Mouse (Mus musculus): Measurements from ENCODE around the gene Tctn1.

Gene Tctn1

DNA sequence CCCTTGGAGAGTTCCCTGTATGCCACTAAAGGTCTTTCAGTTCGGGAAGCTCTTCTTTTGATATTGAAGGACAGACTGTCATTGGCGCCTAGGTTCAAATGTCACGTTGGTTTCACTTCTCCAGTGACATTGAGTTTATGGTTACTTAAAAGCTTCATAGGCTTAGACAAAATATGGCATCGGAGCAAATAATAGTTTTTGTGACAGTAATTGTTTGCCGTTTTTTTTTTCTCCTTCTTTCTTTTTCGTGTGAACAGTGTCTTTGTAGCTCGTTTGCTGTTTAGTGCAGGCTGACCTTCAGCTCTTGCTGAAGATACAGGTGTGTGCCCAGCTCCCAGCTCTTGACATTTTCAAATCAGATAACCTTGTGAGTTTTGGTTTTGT, 21.5 kb upstream of the Tctn1 start:
- DNase-seq (ENCODE audit: low spot score in 2 of 2) = no peak

DNA sequence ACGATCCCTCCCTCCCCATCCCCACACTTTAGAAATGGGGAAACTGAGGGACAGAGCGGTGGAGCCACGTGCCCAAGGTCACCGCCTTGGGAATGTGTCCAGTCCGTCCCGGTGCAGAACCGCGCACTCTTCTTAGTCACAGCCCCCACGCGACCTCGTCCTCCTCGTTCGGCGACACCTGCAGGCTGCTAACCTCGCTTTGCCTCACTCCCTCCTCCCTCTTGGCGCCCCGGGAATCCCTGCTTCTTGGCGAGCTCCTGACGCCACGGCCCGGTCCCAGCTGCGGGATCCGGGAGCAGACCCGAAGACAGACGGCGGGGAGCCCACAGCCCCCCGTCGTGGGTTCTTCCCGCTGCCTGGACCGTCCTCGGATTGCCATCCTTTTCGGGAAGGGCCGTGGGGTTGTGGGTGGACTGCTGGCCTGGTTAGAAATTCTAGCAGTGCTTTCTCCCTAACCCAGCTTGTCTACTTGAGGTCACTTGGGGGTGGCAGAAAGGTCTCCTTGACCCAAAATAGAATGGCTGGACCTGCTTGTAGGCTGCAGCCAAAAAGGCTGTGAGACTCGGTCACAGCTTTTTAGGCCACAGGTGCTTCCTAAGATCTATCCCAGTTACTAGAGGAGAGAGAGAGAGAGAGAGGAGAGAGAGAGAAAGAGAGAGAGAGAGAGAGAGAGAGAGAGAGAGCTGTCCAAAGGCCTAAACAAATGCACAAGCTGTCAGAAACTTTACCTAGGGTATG, 20.9 kb upstream of the Tctn1 start:
- peak in 1 of 2 experiments; percentile 62 for DNase-seq (ENCODE audit: low spot score in 2 of 2)

DNA sequence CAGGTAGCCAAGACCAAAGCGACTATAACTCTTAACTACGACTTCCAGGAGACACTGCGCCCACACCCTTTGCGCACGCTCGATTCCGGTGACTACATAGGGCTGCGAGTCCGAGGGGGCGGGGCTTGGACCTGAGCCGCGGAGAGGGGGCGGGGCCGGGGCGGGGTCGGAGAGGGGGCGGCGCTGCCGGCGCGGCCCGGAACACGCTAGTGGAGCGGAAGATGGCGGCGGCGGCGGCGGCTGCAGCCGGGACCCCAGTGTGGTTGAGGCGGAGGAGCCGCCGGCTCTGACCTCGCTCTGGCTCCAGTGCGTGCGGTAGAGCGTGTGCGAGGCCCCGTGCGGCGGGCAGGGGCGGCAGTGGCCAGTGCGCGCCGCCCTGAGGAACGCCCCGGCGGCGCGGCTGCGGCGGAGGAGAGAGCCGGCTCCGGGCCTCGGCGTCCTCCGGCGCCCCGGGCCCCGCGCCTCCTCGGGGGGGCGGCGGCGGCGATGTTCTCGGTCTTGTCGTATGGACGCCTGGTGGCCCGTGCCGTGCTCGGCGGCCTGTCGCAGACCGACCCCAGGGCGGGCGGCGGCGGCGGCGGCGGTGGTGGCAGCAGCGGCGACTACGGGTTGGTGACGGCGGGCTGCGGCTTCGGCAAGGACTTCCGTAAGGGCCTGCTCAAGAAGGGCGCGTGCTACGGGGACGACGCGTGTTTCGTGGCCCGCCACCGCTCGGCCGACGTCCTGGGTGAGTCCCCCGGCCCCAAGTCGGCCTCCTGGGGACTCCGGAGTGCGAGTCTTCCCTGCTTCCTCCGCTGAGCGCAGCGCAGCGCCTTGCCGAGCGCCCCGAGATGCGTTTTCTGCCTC, 20.1 kb upstream of the Tctn1 start, which contains the start of gene Pptc7:
Gene Pptc7, plus strand, starts transcription at position 183 of the 846 bp plus-strand sequence.
- peak; percentile 85 to 97 for DNase-seq (ENCODE audit: low spot score in 2 of 2)

DNA sequence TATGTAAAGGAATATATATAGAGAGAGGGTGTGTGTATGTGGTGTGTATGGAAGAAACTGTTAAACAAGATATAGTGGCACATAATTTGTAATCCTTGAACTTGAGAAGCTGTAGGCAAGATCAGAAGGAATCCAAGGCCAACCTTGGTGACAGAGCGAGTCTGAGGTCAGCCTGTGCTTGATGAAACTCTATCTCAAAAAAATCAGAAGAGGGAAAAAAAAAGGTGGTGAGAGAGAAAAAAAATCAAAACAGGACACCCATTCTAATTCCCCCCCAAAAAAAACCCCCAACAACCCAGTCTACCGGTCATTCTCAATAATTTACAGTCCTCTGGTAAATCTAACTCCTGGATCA, 19.5 kb upstream of the Tctn1 start:
- no peak for DNase-seq (ENCODE audit: low spot score in 2 of 2)

DNA sequence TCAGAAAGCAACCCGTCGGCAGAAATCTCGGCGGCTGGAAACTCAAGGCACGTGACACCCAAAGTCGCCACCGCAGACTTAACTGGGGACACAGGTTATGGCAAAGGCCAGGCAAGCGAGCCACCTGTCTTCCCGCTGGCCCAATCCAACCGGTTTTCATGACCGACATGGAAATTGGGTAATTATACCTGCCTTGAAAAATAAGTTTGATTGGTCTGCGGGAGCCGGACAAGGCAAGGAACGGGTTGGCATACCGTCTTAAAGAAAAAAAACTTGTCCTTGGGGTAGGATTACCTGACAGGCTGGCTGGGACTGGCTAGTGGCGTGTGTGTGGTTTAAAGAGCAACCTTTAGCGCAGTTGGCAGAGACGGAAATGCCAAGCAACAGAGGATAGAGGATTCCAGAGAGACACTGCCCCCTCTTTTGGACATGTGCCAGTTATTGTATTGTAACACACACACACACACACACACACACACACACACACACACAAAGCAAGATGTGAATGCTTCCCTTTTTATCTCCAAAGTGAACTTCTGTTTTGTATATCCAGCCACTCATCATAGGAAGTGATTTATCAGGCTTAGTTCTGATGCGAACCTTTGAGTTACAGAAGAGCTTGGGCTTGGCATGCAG, 16.7 kb upstream of the Tctn1 start:
- no peak for DNase-seq (ENCODE audit: low spot score in 2 of 2)

DNA sequence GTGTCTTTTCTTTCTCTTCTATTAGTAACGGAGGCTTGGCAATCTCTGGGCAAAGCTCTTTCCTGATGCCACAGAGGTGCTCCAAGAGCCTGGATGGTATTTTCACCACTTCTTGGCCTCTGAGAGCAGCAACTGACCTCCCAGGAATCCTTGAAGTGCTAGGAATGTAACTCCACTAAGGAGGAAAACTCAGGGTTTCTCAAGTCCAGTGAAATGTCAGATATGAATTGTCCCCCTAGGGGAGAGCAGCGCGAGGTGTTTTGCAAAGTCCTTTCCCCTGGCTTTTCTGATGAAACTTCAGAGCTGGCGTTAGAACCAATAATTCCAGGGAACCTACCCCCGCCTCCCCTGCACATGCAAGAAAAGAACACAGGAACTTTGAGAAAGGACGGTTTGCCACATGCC, 16.2 kb upstream of the Tctn1 start:
- DNase-seq (ENCODE audit: low spot score in 2 of 2) = no peak

DNA sequence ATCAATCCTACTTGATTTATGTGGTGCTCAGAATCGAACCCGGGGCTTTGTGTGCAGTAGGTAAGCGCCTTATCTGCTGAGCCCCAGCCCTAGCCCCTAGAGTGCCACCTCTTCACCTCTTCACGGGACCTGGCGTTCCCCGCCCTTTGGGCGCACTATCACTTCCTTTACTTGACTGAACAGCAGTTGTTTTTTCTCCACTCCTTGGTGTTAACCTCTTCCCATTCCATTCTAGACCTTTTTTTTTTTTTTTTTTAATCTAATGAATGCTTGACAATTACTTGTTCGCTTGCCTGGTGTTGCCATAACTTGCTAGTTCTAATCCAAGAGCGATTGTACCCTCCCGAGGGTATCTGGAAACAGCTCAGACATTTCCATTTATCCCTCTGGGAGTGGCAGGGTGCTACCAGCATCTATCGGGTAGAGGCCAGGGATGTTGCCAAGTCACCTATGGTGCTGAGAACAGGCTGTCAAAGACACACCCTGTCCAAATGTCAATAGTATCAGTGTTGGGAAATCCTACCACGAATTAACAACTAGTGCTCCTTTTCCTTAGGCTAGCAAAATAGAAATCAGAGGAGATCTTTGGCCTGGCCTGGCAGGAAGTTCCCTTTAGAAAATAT, 15.7 kb upstream of the Tctn1 start:
- no peak for DNase-seq (ENCODE audit: low spot score in 2 of 2)

DNA sequence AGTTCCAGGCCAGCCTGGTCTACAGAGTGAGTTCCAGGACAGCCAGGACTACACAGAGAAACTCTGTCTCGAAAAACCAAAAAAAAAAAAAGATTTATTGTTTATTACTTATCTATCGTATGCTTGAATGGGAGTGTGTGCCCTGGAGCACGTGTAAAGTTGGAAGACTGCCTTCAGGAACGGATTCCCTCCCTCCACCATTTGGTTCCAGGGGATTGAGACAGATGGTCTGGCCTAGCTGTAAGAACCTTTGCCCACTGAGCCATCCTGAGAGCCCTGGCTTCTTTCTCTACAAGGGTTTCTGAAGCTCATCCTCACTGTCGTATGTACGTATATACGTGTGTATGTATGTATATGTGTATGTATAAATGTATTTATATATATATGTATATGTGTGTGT, 14.7 kb upstream of the Tctn1 start:
- no peak for DNase-seq (ENCODE audit: low spot score in 2 of 2)

DNA sequence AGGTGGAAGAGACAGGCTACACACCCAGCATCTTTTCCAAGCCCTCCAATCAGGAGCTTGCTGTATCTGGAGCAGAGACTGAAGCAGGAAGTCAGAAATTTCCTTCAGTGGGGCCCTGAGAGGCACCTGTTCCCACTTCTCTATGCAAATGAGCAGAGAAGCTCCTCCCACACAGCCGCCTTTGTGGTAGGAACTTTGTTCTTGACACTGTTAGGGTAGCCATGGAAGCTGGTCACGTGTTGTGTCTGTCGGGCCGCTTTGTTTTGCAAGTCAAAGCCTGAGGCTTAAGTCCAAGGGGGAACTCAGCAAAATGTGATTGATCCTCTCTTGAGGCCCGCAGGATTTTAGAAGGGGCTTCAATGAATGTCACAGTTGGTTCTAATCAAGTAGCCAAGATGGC, 10.5 kb upstream of the Tctn1 start:
- DNase-seq (ENCODE audit: low spot score in 2 of 2) = peak in 1 of 2 experiments; percentile 82

DNA sequence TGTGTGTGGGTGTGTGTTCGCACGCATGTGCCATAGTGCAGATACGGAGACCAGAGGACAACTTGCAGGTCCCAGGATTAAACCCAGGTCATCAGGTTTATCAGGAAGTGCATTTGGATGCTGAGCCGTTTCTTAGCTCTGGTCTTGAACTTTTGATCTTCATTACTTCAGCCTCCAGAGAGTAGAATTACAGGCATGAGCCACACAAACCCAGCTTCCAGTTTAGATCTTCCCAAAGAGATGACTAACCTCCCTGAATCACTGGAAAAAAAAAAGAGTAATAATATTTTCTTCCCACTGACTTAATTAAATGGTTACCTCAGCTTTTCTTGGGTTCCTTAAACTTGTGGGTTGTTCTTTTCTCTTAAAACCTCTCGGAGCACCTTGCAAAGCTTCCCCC, 8.6 kb upstream of the Tctn1 start:
- no peak for DNase-seq (ENCODE audit: low spot score in 2 of 2)

DNA sequence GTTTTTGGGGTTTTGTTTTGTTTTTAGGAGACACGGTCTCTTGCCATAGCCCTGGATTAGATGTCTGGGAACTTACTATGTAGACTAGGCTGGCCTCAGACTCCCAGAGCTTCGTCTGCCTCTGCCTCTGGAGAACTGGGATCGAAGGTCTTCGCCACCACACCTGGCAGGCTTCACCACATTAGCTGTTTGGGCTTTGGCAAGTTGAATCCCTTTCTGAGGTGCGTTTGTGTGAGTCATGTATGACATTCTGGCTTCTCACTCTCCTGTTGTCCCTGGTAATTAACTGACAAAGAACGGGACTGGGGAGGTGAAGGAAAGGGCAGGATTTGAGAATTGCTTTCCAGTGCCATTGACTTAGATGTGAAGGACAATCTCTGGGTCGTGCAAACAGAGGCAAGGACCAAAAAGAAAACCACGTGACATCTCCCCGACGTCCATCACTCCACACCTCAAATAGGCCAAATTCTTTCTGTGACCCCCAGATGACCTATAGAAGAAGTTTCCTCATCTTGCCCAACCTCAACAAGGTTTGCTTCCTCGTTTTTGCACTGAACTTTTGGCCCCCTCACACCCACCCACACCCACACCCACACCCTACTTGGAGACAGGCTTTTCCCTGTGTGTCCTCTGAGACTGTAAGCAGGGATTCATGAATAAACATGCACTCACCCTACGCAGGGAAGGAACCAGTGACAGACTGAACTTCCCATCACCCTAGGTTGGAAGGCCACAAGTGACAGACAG, 4.8 kb upstream of the Tctn1 start:
- no peak for DNase-seq (ENCODE audit: low spot score in 2 of 2)

DNA sequence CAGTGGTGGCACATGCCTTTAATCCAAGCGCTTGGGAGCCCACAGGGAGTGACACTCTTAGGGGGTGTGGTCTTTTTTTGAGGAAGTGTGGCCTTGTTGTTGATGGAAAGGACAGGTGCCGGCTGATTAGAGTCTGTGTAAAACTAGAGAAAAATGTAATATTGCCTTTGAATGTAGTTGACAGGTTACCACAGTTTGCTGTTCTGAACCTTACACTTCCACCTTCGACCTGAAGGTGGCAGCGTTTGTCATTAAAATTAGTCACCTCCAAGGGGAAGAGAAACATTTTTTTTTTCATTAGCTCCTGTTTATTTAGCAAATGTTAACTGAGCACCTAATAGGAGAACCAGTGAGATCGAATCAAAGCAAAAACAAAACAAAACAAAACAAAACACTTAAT, 3.6 kb upstream of the Tctn1 start:
- DNase-seq (ENCODE audit: low spot score in 2 of 2) = peak; percentile 73 to 88

DNA sequence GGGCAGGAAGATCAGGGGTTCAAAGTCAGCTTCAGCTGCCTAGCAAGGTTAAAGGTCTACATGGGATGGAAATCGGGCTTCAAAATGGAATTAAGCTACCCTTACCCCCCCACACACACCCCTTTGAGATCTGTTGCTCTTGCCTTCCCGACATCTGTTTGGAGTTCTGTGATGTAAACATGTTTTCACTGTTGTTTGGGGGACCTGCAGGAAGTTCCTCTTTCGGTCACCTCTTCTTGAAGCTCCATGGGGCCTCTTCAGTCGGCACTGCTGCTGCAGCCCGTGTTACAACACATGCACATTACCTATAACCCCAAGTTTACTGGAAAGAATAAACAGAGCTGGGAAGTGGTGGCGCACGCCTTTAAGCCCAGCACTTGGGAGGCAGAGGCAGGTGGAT, 2.9 kb upstream of the Tctn1 start:
- no peak for DNase-seq (ENCODE audit: low spot score in 2 of 2)

DNA sequence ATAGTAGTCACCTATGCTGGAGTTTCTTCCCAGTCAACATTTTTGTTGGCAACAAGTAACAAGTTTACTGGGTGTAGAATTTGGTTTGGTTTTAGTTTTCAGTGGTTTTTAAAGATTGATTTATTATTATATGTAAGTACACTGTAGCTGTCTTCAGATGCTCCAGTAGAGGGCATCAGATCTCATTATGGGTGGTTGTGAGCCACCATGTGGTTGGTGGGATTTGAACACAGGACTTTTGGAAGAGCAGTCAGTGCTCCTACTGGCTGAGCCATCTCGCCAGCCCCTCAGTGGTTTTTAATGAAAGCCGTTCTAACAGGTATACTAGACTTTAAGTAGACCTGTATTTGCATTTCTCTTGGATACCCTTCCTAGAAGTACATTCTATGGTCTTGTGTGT, 1.7 kb upstream of the Tctn1 start:
- no peak for DNase-seq (ENCODE audit: low spot score in 2 of 2)

DNA sequence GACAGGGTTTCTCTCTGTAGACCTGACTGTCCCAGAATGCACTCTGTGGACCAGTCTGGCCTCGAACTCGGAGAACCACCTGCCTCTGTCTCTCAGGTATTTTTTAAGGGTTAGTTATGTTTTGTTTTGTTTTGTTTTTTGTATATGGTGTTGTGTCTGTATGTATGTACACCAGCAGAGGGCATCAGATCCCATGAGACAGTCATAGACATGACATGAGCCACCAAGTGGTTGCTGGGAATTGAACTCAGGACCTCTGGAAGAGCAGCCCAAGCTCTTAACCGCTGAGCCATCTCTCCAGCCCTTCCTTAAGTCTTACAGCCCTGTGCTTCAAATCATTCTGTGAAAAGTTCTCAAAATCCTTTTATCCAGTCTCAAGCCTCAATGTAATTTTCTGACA, 927 bp upstream of the Tctn1 start:
- no peak for DNase-seq (ENCODE audit: low spot score in 2 of 2)

DNA sequence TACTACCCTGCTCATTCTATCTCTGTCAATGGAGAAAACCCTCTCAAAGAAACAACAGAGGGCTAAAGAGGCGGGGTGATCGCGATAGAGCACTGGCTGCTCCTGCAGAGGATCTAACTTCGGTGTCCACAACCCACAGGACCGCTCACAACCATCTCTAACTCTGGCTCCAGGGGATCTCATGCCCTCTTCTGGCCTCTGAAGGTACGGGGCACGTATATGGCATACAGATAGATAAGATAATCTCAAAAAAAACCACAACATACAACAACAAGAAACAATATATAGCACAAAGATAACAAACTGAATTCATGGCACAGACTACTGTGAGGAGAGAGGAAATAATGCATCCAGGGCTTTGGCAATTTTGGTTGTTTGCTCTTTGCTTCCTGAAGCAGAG, 2.2 kb downstream of the Tctn1 start:
- DNase-seq (ENCODE audit: low spot score in 2 of 2) = peak in 1 of 2 experiments; percentile 58

DNA sequence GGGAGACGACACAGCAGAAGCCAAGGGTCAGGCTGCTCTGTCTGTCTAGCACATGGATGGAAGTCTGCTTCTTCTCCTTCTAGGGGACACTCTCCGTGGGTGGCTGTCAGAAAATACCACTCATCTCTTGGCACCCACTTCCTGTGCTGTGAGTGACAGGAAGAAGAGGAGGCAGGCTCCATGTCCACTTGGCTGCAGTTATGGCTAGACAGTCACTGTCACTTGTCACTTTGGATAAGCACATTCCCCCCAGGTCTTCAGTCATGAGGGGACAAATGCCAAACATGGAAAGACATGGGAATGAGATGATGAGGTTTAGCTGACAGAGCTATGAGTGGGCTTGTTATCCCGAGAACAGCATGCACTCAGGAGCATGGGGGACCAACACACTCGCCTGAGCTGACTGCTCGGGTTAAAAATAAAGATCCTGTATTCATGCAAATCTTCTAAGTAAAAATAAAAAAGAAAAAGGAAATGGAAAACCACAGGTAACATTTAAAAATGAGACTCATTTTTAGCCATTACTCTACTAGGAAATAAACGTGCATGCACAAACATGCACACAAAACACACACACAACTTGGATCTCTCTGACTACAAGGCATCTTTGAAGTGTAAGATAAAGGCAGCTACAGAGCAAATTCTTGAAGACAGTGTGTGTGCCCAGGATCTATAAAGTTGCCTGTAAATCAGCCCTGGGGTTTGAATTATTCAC, 6.1 kb downstream of the Tctn1 start:
- no peak for DNase-seq (ENCODE audit: low spot score in 2 of 2)

DNA sequence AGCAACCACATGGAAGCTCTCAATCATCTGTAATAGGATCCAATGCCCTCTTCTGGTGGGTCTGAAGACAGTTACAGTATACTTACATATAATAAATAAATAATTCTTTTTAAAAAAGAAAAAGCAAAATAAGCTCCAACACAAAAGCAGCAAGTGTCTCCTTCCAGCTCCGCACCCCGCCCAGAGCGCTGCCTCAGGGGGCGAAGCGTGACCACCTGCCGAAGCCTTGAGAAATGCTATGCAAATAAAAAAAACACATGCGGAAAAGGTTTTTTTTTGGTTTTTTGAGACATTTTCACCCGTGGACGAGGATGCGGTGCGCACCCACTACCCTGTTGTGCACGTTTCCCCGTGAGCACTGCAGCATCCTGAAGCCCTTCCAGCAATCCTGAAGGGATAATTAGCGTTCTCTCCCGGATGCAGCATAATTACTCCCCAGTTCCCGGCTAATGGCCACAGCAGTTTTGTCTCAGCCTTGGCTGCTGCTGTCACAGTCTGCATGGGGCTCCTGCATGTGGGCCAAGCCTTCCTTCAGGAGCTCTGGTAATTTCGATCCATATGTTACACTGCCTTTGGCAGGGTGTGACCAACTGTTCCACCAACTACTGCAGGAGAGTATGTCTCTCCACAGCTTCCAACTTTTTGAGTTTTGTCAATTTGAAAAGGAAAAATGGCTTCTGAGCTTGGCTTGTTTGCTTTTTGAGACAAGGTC, 12.2 kb downstream of the Tctn1 start:
- DNase-seq (ENCODE audit: low spot score in 2 of 2) = no peak

DNA sequence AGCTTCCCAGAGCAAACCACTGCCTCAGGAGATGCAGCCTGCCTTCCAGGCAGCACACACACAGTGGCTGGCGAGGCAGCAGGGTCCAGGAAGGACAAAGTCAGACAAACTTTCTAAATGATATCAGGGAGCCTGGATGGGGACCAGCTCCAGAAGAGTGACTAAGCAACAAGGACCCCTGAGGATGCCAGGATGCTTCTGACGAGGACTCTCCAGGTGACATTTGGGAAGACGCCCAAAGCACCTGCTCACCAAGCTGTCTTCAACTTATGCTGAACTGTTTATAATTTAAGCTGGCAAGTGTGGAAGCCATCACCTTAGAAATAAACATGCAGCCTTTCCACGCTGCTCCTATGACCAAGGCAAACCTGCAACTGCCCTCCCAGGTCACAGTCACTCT, 15.0 kb downstream of the Tctn1 start:
- no peak for DNase-seq (ENCODE audit: low spot score in 2 of 2)

DNA sequence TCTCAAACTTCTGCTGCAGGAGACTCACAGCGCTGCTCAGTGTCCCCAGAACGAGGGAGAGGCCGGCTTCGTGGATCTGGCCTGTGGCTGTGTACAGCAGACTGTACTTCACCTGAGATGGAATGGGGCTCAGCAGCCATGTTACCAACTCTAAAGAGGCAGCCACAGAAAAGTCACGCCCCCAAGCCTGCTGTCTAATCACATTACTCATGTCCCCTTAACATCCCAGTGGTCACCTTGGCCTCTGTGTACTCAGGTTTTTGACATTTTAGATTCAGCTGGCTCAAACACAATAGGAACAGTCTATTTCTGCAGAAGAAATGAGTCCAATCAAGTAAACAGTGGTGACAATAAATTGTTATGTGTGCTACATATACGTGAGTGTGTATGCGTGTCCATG, 16.3 kb downstream of the Tctn1 start:
- DNase-seq (ENCODE audit: low spot score in 2 of 2) = no peak

All from spleen, postnatal 10 days (tissue).